8 mouse cellular contexts compared by ENCODE assay signal in the genomic region with DNA sequence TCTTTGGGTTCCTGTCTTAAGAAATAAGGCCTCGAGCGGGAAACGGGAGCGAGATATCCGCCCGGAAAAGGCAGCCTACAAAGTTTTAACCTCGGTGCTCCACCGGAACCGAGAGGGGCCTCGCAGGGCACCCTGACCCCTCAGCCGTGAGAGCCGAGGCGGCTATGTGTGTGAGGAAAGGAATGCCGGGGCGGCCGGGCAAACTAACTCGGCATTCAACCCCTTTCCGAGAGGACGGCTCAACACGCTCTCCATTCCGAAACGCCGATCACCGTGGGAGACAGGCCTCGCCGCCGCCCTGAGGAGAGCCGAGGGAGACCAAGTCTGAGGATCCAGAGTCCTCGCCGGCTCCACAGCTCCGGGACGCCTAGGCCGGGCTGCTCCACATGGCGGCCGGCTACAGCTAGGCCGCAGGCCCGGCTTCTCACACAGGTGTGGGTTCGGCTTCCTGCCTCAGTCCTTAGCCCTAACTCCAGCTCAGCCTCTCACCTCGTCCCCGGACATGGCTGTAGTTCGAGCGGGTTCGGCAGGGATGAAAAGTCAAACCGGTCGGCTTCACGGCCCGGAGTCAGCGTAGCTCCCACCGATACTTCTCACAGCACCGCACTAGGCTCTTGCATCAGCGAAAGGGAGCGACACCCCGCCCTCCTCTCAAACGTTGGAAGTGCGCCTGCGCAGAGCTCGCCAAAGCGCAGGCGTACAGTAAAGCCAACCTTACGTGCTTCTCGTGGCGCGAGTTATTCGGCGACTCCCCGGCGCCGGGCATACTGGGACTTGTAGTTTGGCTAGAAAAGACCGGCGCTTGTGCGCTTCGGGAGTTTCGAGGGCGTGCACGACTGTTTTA. TPM values are rescaled to one million over a fixed set of nuclear protein-coding genes. Genes with fewer than 3 reads are reported as not detected.
DNase-seq lines count a peak whose midpoint lies in the region; ATAC-seq lines count a peak whose summit lies in the region.

Gene Eif2s2, minus strand, starts transcription at position 735 of the 844 bp plus-strand sequence.

- peak within 1 kb of the TSS; percentile 86 for H3K4me2 ChIP-seq in forebrain, embryonic 14.5 days (ENCODE audit: low read length)
- peak within 1 kb of the TSS; percentile 81 for H3K4me2 ChIP-seq in neural tube, embryonic 15.5 days

- no peaks in the 10 kb centered on the region for H3K27me3 ChIP-seq in forebrain, embryonic 14.5 days (replicated peaks; ENCODE audit: control insufficient read depth, insufficient read depth, low read length)
- no peaks in the 10 kb centered on the region for H3K27me3 ChIP-seq in neural tube, embryonic 15.5 days (replicated peaks)

- H3K27ac ChIP-seq in forebrain, embryonic 14.5 days (ENCODE audit: low read depth, low read length): peak within 1 kb of the TSS; percentile 70
- H3K27ac ChIP-seq in neural tube, embryonic 15.5 days (replicated peaks): peak within 1 kb of the TSS; percentile 80

- peaks cover 13% of the 10 kb centered on the region for H3K4me1 ChIP-seq in forebrain, embryonic 14.5 days (ENCODE audit: control insufficient read depth, insufficient read depth, low read length)
- peaks cover 25% of the 10 kb centered on the region for H3K4me1 ChIP-seq in neural tube, embryonic 15.5 days

- DNase-seq in ES-CJ7 (ENCODE audit: low read depth, low spot score): peak; percentile 99
- DNase-seq in cerebellum, adult 11 months: peak; percentile 96
- peak; percentile 99 for DNase-seq in forebrain, embryonic 14.5 days (ENCODE audit: low spot score)
- peak; percentile 96 for DNase-seq in heart, postnatal 14 days
- DNase-seq in layer of hippocampus, adult 11-12 months (ENCODE audit: low spot score): peak; percentile 96
- peak; percentile 97 to 98 for DNase-seq in lung, adult 18-20 months
- DNase-seq in testis, postnatal 14 days (ENCODE audit: low spot score): peak; percentile 98

- peak; percentile 99 for ATAC-seq in forebrain, embryonic 14.5 days
- ATAC-seq in neural tube, embryonic 15.5 days (ENCODE audit: low FRiP score): peak; percentile 98

- intact Hi-C loops in heart, postnatal 14 days (cut with DNase I): loop anchor here (5.0 kb wide), 1 partner anchor 90 kb away; no protein-coding TSS in a partner anchor

- H3K9me3 ChIP-seq in forebrain, embryonic 14.5 days (replicated peaks; ENCODE audit: control insufficient read depth, low read length): no peaks in the 10 kb centered on the region
- H3K9me3 ChIP-seq in neural tube, embryonic 15.5 days (replicated peaks): no peaks in the 10 kb centered on the region

- H3K4me3 ChIP-seq in forebrain, embryonic 14.5 days (ENCODE audit: low read depth, low read length): peak within 1 kb of the TSS; percentile 78
- H3K4me3 ChIP-seq in neural tube, embryonic 15.5 days (replicated peaks): peak within 1 kb of the TSS; percentile 89

- H3K36me3 ChIP-seq in forebrain, embryonic 14.5 days (ENCODE audit: control insufficient read depth, insufficient read depth, low read length): no peaks in the 10 kb centered on the region
- peaks cover 4% of the 10 kb centered on the region for H3K36me3 ChIP-seq in neural tube, embryonic 15.5 days

- peak within 1 kb of the TSS; percentile 83 for H3K9ac ChIP-seq in forebrain, embryonic 14.5 days (ENCODE audit: low read length)
- peak within 1 kb of the TSS; percentile 85 for H3K9ac ChIP-seq in neural tube, embryonic 15.5 days (replicated peaks)

- under 1% methylated on average over 75 of the region's 75 CpGs for WGBS in forebrain, embryonic 14.5 days
- WGBS in neural tube, embryonic 15.5 days: under 1% methylated on average over 75 of the region's 75 CpGs

RNA-seq across cellular contexts. Expression of gene Eif2s2, which starts in this region (rescaled TPM):
- polyA plus RNA-seq in forebrain, embryonic 14.5 days (2014; fragmentation: Nextera tagmentation; extraction: Ambion mirVana): 80.6 and 82.0 TPM in 2 replicates
- total RNA-seq in heart, postnatal 14 days (2021): 10 to 100 TPM; 51.6 to 54.7 TPM
- polyA plus RNA-seq in neural tube, embryonic 15.5 days (2015; fragmentation: Nextera tagmentation; extraction: Ambion mirVana): 70.2 and 71.1 TPM in 2 replicates

Comparison
In these comparisons a context has a peak if more than half of its experiments do, and no peak if none do; other contexts are left out.
1. Peak in every context shown above with its lines: DNase-seq, ATAC-seq, H3K4me3 ChIP-seq and H3K27ac ChIP-seq.